Mouse (Mus musculus) lung, adult 2 months (tissue): ENCODE measurements around the gene Brk1.

Experiments used
- CTCF ChIP-seq: fragments of 200-500 bp; IDR thresholded peaks from 2 replicates; pipeline ENCODE4 v1.5.1; 2011; ENCODE audit warnings: mild to moderate bottlenecking, low read length, control low read depth; ENCODE audit not compliant: insufficient read depth
- POLR2A ChIP-seq: fragments of 200-500 bp; IDR thresholded peaks from 2 replicates; pipeline ENCODE4 v1.6.1; 2011; ENCODE audit warnings: low read depth, mild to moderate bottlenecking, control low read depth, low read length, borderline replicate concordance; ENCODE audit errors: extremely low read depth

DNA sequence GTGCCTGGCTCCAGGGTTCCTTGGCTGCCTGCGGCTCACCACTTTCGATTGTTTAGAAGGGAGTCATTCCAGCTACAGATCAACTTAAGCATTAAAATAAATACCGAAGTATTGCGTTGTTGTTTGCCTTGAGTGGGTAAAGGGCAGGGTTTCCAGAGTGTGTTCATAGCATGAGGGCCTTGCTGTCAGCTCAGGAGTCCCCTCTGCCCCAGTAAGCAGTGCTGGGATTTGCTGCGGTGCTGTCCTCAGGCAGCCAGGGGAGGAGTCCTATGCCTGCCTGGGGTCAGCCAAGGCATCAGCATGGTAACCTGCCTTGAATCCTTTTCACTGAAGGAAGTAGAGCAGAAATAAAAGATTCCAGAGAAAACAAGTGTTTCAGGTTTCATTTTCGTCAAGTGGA is 52.3 kb downstream of the Brk1 start:
- TF ChIP-seq CTCF, result no peak
- no peak for TF ChIP-seq POLR2A
